Mouse (Mus musculus) stomach, embryonic 14.5 days (tissue): ENCODE measurements around the gene Fam20b. TPM values are rescaled to one million over a fixed set of nuclear protein-coding genes. Genes with fewer than 3 reads are reported as not detected.

Source experiments
- ATAC-seq: fragments of 200-750 bp; cut with Nextera tagmentation; 2 replicates; pipeline ENCODE4 v1.8.0; 2017; ENCODE audit warnings: low read depth, moderate TSS enrichment; ENCODE audit not compliant: insufficient number of reproducible peaks, insufficient read depth, low FRiP score
- H3K27ac ChIP-seq: fragments of 300-500 bp; sonication (generic); 2 replicates; pipeline ENCODE4 v1.5.1; 2014; ENCODE audit warnings: mild to moderate bottlenecking, low read length, moderate library complexity, mixed read lengths
- H3K27me3 ChIP-seq: fragments of 300-500 bp; sonication (generic); 2 replicates; pipeline ENCODE4 v1.6.1; 2014; ENCODE audit warnings: low read length, control low read depth, mixed read lengths; ENCODE audit not compliant: control insufficient read depth, insufficient read depth
- H3K36me3 ChIP-seq: fragments of 300-500 bp; sonication (generic); 2 replicates; pipeline ENCODE4 v1.6.1; 2014; ENCODE audit warnings: mild to moderate bottlenecking, control low read depth, low read length, moderate library complexity, mixed read lengths; ENCODE audit not compliant: control insufficient read depth, insufficient read depth
- H3K4me1 ChIP-seq: fragments of 300-500 bp; sonication (generic); 2 replicates; pipeline ENCODE4 v1.6.1; 2014; ENCODE audit warnings: low read length, control low read depth, mixed read lengths; ENCODE audit not compliant: control insufficient read depth, insufficient read depth
- H3K4me2 ChIP-seq: fragments of 300-500 bp; sonication (generic); replicated peaks from 2 replicates; pipeline ENCODE4 v1.6.1; 2014; ENCODE audit warnings: low read depth, low read length, control low read depth
- H3K4me3 ChIP-seq: fragments of 300-500 bp; sonication (generic); 2 replicates; pipeline ENCODE4 v1.5.1; 2014; ENCODE audit warnings: low read depth, low read length, control low read depth
- H3K9ac ChIP-seq: fragments of 300-500 bp; sonication (generic); replicated peaks from 2 replicates; pipeline ENCODE4 v1.6.1; 2014; ENCODE audit warnings: low read depth, mild to moderate bottlenecking, control low read depth, low read length, moderate library complexity, mixed read lengths
- H3K9me3 ChIP-seq: fragments of 300-500 bp; sonication (generic); 2 replicates; pipeline ENCODE4 v1.6.1; 2016; ENCODE audit warnings: low read depth, low read length, control low read depth; ENCODE audit not compliant: control insufficient read depth
- WGBS: fragments of 180-500 bp; shearing (Covaris S2); extraction: QIAGEN DNeasy Blood & Tissue Kit; methylation state at CpG from one replicate; pipeline ENCODE4 v1.1.7; 2014; 5-methylcytosine and 5-hydroxymethylcytosine counted together
- polyA plus RNA-seq: library from polyadenylated mRNA; unstranded; fragments of >200 nt; fragmentation: Nextera tagmentation; extraction: Ambion mirVana; gene quantifications from 2 replicates; pipeline ENCODE4 v1.2.1, GENCODE M21; 2014

The Fam20b gene
- polyA plus RNA-seq, 1 experiment from 2014 or later, result 32.4 TPM

- ATAC-seq, result no peak
- Histone ChIP-seq H3K9ac (no peak overlapping the region), H3K27me3 (no peaks in the 10 kb centered on the region), H3K4me2 (no peak overlapping the region), H3K36me3 (peaks cover 43% of the 10 kb centered on the region), H3K4me1 (no peaks in the 10 kb centered on the region), H3K4me3 (no peak overlapping the region), H3K9me3 (no peaks in the 10 kb centered on the region), H3K27ac (no peak overlapping the region)
- 95% methylated on average over 8 of the region's 8 CpGs for WGBS
Observed at GRCm38 (mm10) chr1:156629984-156630383, 88.9 kb downstream of the Fam20b start.

Other genes with a start within 250 kb of the Fam20b start
- gene Soat1, start 244.8 kb downstream of the Fam20b start, polyA plus RNA-seq, result 50.0 and 51.6 TPM in 2 replicates
- gene Gm10031, start 195.1 kb downstream of the Fam20b start, polyA plus RNA-seq, result 0.68 TPM in 1 of 2 replicates, not detected in the other
- gene Abl2, start 160.3 kb downstream of the Fam20b start, polyA plus RNA-seq, result 6.8 and 6.9 TPM in 2 replicates
- 13.3 and 15.0 TPM in 2 replicates for gene Tor3a, start 44.7 kb downstream of the Fam20b start, polyA plus RNA-seq
- 23.0 and 24.7 TPM in 2 replicates for gene Angptl1, start 119.5 kb upstream of the Fam20b start, polyA plus RNA-seq
- 55.1 and 61.0 TPM in 2 replicates for gene Ralgps2, start 220.5 kb upstream of the Fam20b start, polyA plus RNA-seq